Mouse (Mus musculus) CD4-positive naive resting alpha-beta T cell, adult 57 days (primary cell): ENCODE data around the gene Mfsd4b5. TPM values are rescaled to one million over a fixed set of nuclear protein-coding genes. Genes with fewer than 3 reads are reported as not detected.

Source experiments
- total RNA-seq: library from RNA; stranded (reverse); gene quantifications from one replicate; pipeline ENCODE4 v1.2.4, GENCODE M21; 2023

Gene Mfsd4b5
- 0.68 TPM for total RNA-seq

DNA sequence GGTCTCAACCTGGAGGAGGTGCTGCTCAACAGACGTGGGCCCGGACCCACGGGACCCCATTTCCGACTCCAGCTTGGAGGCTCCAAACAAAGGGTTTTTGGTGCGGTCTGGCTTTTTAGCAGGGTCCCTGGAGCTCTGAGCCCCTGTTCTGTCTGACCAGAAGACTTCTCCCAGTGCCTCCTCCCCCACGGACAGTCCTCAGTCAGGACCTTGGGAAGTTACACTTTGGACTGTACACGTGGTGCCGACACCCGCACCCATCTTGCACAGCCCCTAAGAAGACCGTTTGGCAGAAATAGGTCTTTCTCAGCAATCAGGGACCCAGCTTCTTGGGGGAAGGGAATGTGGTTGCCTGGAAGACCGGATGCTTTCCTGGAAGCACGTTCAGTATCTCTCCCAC lies at the start of gene Mfsd4b5:
TSS of gene Mfsd4b5 (minus strand) at position 181 of the 400 bp plus-strand sequence.

DNA sequence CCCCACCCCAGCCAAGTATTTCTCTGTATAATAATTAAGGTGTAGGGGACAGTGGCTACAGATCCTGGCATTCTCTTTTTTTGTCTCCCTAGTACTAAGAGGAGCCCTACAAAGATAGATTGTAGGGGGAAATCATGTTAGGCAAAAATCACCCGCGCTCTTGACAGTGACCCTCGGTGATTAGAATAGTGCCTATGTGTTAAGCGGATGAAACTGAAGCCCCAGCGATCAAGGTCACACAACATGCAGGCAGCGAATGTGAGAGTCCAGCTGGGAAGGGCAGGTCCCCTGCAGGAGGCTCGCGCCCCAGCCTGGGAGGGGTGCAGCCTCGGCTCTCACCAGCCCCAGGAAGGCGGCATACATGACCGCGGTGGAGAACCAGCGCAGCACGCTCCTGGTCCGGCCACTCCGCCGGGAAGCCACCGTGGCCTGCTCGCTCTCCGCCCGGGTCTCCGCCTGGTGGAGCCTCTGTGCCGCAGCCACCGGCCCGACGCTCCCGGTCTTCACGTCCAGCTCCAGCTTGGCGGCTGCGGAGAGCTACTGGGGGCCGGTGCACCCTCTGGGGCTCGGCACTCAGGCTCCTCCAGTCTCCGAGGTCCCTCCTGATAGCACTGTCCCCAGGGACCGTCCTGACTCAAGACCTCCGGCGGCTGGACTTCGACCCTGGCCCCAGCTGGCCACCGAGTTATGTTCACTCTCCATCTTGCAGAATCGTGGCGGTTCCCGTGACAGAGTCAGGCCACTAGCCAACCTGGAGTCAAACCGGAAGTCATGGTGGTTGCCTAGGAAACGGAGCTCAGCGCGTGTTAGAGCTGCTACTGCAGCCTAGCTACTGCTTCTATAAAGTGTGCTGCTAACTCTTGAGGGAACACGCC lies 38.3 kb upstream of the Mfsd4b5 start, which contains the start of gene Mfsd4b1:
TSS of gene Mfsd4b1 (minus strand) at position 715 of the 875 bp plus-strand sequence.

DNA sequence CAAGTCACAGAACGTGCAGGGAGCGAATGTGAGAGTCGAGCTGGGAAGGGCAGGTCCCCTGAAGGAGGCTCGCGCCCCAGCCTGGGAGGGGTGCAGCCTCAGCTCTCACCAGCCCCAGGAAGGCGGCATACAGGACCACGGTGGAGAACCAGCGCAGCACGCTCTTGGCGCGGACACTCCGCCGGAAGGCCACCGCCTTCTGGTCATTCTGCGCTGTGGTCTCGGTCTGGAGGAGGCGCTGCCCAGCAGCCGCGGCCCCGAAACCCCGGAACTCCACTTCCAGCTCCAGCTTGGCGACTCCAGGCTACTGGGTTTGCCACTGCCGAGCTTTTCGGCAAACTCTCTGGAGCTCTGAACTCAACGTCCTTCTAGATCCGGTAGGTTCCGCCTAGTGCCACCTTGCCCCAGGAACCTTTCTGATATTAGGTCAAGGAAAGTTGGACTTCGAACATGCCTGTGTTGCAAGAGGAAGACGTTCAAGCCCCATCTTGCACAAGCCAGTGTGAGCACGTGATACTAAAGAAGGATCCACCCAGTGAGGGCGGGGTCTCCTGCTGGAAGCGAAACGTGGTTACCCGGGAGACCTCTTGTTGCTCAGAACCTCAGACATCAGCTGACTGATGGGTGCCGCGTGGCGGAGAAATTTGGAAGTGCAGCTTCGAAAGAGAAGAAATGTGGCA lies 26.5 kb downstream of the Mfsd4b5 start, which contains the start of gene Mfsd4b3:
TSS of gene Mfsd4b3 (minus strand) at position 393 of the 680 bp plus-strand sequence.

DNA sequence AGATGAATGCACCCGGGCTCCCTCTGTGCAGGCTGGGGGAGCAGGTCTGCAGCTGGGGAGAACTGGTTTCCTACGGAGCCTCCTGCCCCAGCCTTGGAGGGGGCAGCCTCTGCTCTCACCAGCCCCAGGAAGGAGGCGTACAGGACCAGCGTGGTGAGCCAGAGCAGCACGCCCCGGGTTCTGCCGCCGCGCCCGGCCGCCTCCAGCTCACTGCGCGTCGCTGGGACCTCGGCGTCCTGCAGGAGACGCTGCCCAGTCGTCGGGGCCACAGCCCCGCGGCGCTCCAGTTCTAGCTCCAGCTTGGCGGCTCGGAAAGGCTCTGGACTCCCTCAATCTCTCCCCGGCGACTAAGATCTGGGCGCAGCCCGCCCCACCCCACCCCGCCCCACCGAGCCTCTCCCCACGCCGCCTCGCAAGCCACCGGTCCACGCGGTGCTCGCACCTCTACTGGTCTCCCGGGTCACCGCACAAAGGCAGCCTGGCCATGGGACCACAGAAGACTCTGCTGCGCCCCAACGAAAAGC lies 59.8 kb downstream of the Mfsd4b5 start, which contains the start of gene Mfsd4b2:
TSS of gene Mfsd4b2 (minus strand) at position 308 of the 524 bp plus-strand sequence.

Other genes starting within 250 kb of the Mfsd4b5 start
- gene Mfsd4b4, start 87.4 kb downstream of the Mfsd4b5 start, total RNA-seq = 3.8 TPM
- not detected for gene Mfsd4b2, start 59.7 kb downstream of the Mfsd4b5 start, total RNA-seq
- gene Mfsd4b3, start 26.5 kb downstream of the Mfsd4b5 start, total RNA-seq = 0.33 TPM
- 0.27 TPM for gene Mfsd4b1, start 38.6 kb upstream of the Mfsd4b5 start, total RNA-seq
- 7.2 TPM for gene Slc16a10, start 155.6 kb upstream of the Mfsd4b5 start, total RNA-seq